Mouse (Mus musculus) hindbrain, embryonic 16.5 days (tissue): ENCODE measurements around the gene Scml4. TPM values are rescaled to one million over a fixed set of nuclear protein-coding genes. Genes with fewer than 3 reads are reported as not detected.

ENCODE experiments used
- ATAC-seq: fragments of 200-750 bp; cut with Nextera tagmentation; 2 replicates; pipeline ENCODE4 v1.8.0; 2017; ENCODE audit warnings: moderate TSS enrichment, moderate library complexity
- H3K27ac ChIP-seq: fragments of 300-500 bp; sonication (generic); 2 replicates; pipeline ENCODE4 v1.5.1; 2014; ENCODE audit warnings: low read depth, mild to moderate bottlenecking, control low read depth, low read length, moderate library complexity
- H3K27me3 ChIP-seq: fragments of 300-500 bp; sonication (generic); replicated peaks from 2 replicates; pipeline ENCODE4 v1.6.1; 2014; ENCODE audit warnings: low read length; ENCODE audit not compliant: control insufficient read depth, insufficient read depth
- H3K36me3 ChIP-seq: fragments of 300-500 bp; sonication (generic); 2 replicates; pipeline ENCODE4 v1.6.1; 2014; ENCODE audit warnings: mild to moderate bottlenecking, low read length, moderate library complexity, mixed read lengths; ENCODE audit not compliant: control insufficient read depth, insufficient read depth
- H3K4me1 ChIP-seq: fragments of 300-500 bp; sonication (generic); 2 replicates; pipeline ENCODE4 v1.6.1; 2014; ENCODE audit warnings: low read depth, low read length; ENCODE audit not compliant: control insufficient read depth, insufficient read depth
- H3K4me2 ChIP-seq: fragments of 300-500 bp; sonication (generic); 2 replicates; pipeline ENCODE4 v1.6.1; 2014; ENCODE audit warnings: mild to moderate bottlenecking, low read length, control low read depth, moderate library complexity
- H3K4me3 ChIP-seq: fragments of 300-500 bp; sonication (generic); 2 replicates; pipeline ENCODE4 v1.5.1; 2014; ENCODE audit warnings: mild to moderate bottlenecking, low read length, control low read depth, moderate library complexity
- H3K9ac ChIP-seq: fragments of 300-500 bp; sonication (generic); 2 replicates; pipeline ENCODE4 v1.6.1; 2014; ENCODE audit warnings: low read depth, mild to moderate bottlenecking, control low read depth, low read length, moderate library complexity
- H3K9me3 ChIP-seq: fragments of 300-500 bp; sonication (generic); 2 replicates; pipeline ENCODE4 v1.6.1; 2014; ENCODE audit warnings: mild to moderate bottlenecking, low read length, moderate library complexity; ENCODE audit not compliant: control insufficient read depth
- WGBS: fragments of 180-500 bp; shearing (Covaris S2); extraction: QIAGEN DNeasy Blood & Tissue Kit; methylation state at CpG from one replicate; pipeline ENCODE4 v1.1.7; 2014; 5-methylcytosine and 5-hydroxymethylcytosine counted together
- polyA plus RNA-seq: library from polyadenylated mRNA; unstranded; fragments of >200 nt; fragmentation: Nextera tagmentation; extraction: Ambion mirVana; gene quantifications from 2 replicates; pipeline ENCODE4 v1.2.1, GENCODE M21; 2015

Scml4 gene
- polyA plus RNA-seq, 1 experiment from 2014 or later = 9.1 TPM

- WGBS = 97% methylated on average over 9 of the region's 9 CpGs
- no peak for ATAC-seq
- H3K27me3 ChIP-seq = no peaks in the 10 kb centered on the region
These were observed 3.6 kb upstream of the Scml4 start for GRCm38 (mm10) chr10:42856574-42856973.

GRCm38 (mm10) chr10:42857021-42857420, 3.1 kb upstream of the Scml4 start:
- no peak overlapping the region for H3K27ac ChIP-seq
- no peaks in the 10 kb centered on the region for H3K9me3 ChIP-seq
- ATAC-seq = no peak
- 88% methylated on average over 2 of the region's 2 CpGs for WGBS
- H3K4me1 ChIP-seq = peaks cover 12% of the 10 kb centered on the region
- H3K27me3 ChIP-seq = no peaks in the 10 kb centered on the region
- H3K4me2 ChIP-seq = no peak overlapping the region
- no peak overlapping the region for H3K4me3 ChIP-seq
- H3K36me3 ChIP-seq = no peaks in the 10 kb centered on the region
- no peak overlapping the region for H3K9ac ChIP-seq

More at GRCm38 (mm10) chr10:42856574-42856973, 3.6 kb upstream of the Scml4 start:
- Histone ChIP-seq H3K4me1 (peaks cover 12% of the 10 kb centered on the region), H3K9ac (no peak overlapping the region), H3K9me3 (no peaks in the 10 kb centered on the region), H3K27ac (no peak overlapping the region), H3K4me2 (no peak overlapping the region), H3K4me3 (no peak overlapping the region), H3K36me3 (no peaks in the 10 kb centered on the region)

GRCm38 (mm10) chr10:42859781-42860158, 400 bp upstream of the Scml4 start:
- no peak; the same call in 1 of the 2 replicates for ATAC-seq
- Histone ChIP-seq H3K9me3 (no peaks in the 10 kb centered on the region), H3K4me2 (peak overlapping the region; percentile 54), H3K4me1 (peaks cover 23% of the 10 kb centered on the region), H3K9ac (peak overlapping the region; percentile 6), H3K36me3 (no peaks in the 10 kb centered on the region), H3K27me3 (no peaks in the 10 kb centered on the region), H3K27ac (peak overlapping the region; percentile 73), H3K4me3 (peak overlapping the region; percentile 41)
- 31% methylated on average over 2 of the region's 2 CpGs for WGBS

- H3K36me3 ChIP-seq = no peaks in the 10 kb centered on the region
- no peak overlapping the region for H3K27ac ChIP-seq
- no peak overlapping the region for H3K9ac ChIP-seq
- no peak for ATAC-seq
- H3K4me3 ChIP-seq = no peak overlapping the region; the same call in 1 of the 2 replicates
- peaks cover 22% of the 10 kb centered on the region for H3K4me1 ChIP-seq
- WGBS = 72% methylated on average over 7 of the region's 7 CpGs
- no peaks in the 10 kb centered on the region for H3K27me3 ChIP-seq
- H3K4me2 ChIP-seq = peak overlapping the region; percentile 37
- H3K9me3 ChIP-seq = no peaks in the 10 kb centered on the region
These were observed 1.3 kb downstream of the Scml4 start for GRCm38 (mm10) chr10:42861446-42861845.

- Histone ChIP-seq H3K36me3 (no peaks in the 10 kb centered on the region), H3K4me3 (no peak overlapping the region), H3K9ac (no peak overlapping the region), H3K9me3 (no peaks in the 10 kb centered on the region), H3K4me2 (peak overlapping the region; percentile 38), H3K27ac (no peak overlapping the region), H3K4me1 (peaks cover 22% of the 10 kb centered on the region), H3K27me3 (no peaks in the 10 kb centered on the region)
- no peak for ATAC-seq
- WGBS = 67% methylated on average over 13 of the region's 13 CpGs
These were observed 2.1 kb downstream of the Scml4 start for GRCm38 (mm10) chr10:42862102-42862740.

GRCm38 (mm10) chr10:42862806-42863205, 2.6 kb downstream of the Scml4 start:
- H3K9ac ChIP-seq = no peak overlapping the region
- H3K27me3 ChIP-seq = no peaks in the 10 kb centered on the region
- 83% methylated on average over 4 of the region's 4 CpGs for WGBS
- peak overlapping the region; percentile 68; the same call in 1 of the 2 replicates for H3K4me2 ChIP-seq
- no peak overlapping the region for H3K27ac ChIP-seq
- H3K4me1 ChIP-seq = peaks cover 22% of the 10 kb centered on the region
- H3K36me3 ChIP-seq = no peaks in the 10 kb centered on the region
- no peak for ATAC-seq
- H3K4me3 ChIP-seq = no peak overlapping the region
- H3K9me3 ChIP-seq = no peaks in the 10 kb centered on the region

- H3K9me3 ChIP-seq = no peaks in the 10 kb centered on the region
- H3K4me1 ChIP-seq = peaks cover 22% of the 10 kb centered on the region
- H3K4me2 ChIP-seq = peak overlapping the region; percentile 68
- no peaks in the 10 kb centered on the region for H3K27me3 ChIP-seq
- WGBS = 23% methylated on average over 31 of the region's 31 CpGs
- H3K27ac ChIP-seq = peak overlapping the region; percentile 57; the same call in 1 of the 2 replicates
- peak overlapping the region; percentile 40 for H3K4me3 ChIP-seq
- H3K36me3 ChIP-seq = no peaks in the 10 kb centered on the region
- ATAC-seq = peak; percentile 21; the same call in 1 of the 2 replicates
- H3K9ac ChIP-seq = peak overlapping the region; percentile 58
These were observed 3.6 kb downstream of the Scml4 start for GRCm38 (mm10) chr10:42863621-42864391.

- H3K27ac ChIP-seq = peak overlapping the region; percentile 57; the same call in 1 of the 2 replicates
- H3K27me3 ChIP-seq = no peaks in the 10 kb centered on the region
- no peaks in the 10 kb centered on the region for H3K9me3 ChIP-seq
- 47% methylated on average over 5 of the region's 5 CpGs for WGBS
- no peaks in the 10 kb centered on the region for H3K36me3 ChIP-seq
- ATAC-seq = no peak
- H3K4me2 ChIP-seq = peak overlapping the region; percentile 68
- no peak overlapping the region for H3K4me3 ChIP-seq
- no peak overlapping the region for H3K9ac ChIP-seq
- peaks cover 17% of the 10 kb centered on the region for H3K4me1 ChIP-seq
These were observed 4.5 kb downstream of the Scml4 start for GRCm38 (mm10) chr10:42864696-42865095.

GRCm38 (mm10) chr10:42868416-42868815, 8.2 kb downstream of the Scml4 start:
- Histone ChIP-seq H3K27me3 (no peaks in the 10 kb centered on the region), H3K9me3 (no peaks in the 10 kb centered on the region), H3K27ac (no peak overlapping the region), H3K4me3 (no peak overlapping the region), H3K4me1 (peaks cover 10% of the 10 kb centered on the region; the same call in 1 of the 2 replicates), H3K9ac (no peak overlapping the region), H3K36me3 (no peaks in the 10 kb centered on the region), H3K4me2 (no peak overlapping the region)
- no peak for ATAC-seq
- WGBS = 89% methylated on average over 9 of the region's 9 CpGs
